Mouse (Mus musculus) bone marrow macrophage, adult 2 months (primary cell): ENCODE measurements around the gene Foxk1.

Experiments
- CTCF ChIP-seq: IDR thresholded peaks from 2 replicates; pipeline ENCODE4 v1.5.1; 2012; ENCODE audit warnings: low read depth, mild to moderate bottlenecking, low read length, moderate library complexity
- POLR2A ChIP-seq: IDR thresholded peaks from 2 replicates; pipeline ENCODE4 v1.6.1; 2012; ENCODE audit warnings: mild to moderate bottlenecking, low read depth, low read length, borderline replicate concordance

DNA sequence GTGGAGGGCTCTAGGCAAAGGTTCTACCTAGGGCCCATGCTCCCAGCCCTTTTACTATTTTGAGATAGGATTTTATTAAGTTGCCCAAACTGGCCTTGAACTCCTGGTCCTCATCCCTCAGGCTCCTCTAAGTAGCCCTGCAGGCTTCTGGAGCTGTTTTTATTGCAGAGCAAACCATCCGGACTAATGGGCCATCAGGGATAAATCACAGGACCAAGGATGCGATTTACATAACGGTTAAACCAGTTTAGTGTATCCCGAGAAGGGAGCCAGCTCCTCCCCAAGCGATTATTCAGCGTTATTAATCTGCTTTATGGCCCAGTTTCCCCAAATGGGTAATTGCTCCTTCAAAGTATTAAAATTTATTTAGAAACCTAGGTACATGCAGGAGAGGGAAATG, 14.1 kb downstream of the Foxk1 start:
- TF ChIP-seq CTCF (no peak), POLR2A (no peak)
